Mouse (Mus musculus): ENCODE measurements around the gene Rnaseh2c.

Rnaseh2c gene

GRCm38 (mm10) chr19:5637069-5638047 lies 35.7 kb downstream of the Rnaseh2c start, which contains the start of gene Rela:
Gene Rela, plus strand, starts transcription at chr19:5637483.
- peak; percentile 90 for DNase-seq

- DNase-seq = no peak
These were observed 36.8 kb downstream of the Rnaseh2c start for GRCm38 (mm10) chr19:5638416-5639005.

GRCm38 (mm10) chr19:5640339-5640738 lies 38.7 kb downstream of the Rnaseh2c start:
- no peak for DNase-seq

GRCm38 (mm10) chr19:5641021-5641420 lies 39.3 kb downstream of the Rnaseh2c start:
- DNase-seq = no peak

GRCm38 (mm10) chr19:5641641-5642040 lies 40.0 kb downstream of the Rnaseh2c start:
- DNase-seq = no peak

- DNase-seq = no peak
These were observed 43.6 kb downstream of the Rnaseh2c start for GRCm38 (mm10) chr19:5645280-5645679.

- DNase-seq = no peak
These were observed 45.2 kb downstream of the Rnaseh2c start for GRCm38 (mm10) chr19:5646731-5647330.

GRCm38 (mm10) chr19:5647791-5648190 lies 46.1 kb downstream of the Rnaseh2c start:
- no peak for DNase-seq

GRCm38 (mm10) chr19:5648401-5649297 lies 47.0 kb downstream of the Rnaseh2c start:
- peak; percentile 82 for DNase-seq

- no peak for DNase-seq
These were observed 47.6 kb downstream of the Rnaseh2c start for GRCm38 (mm10) chr19:5649298-5649741.

GRCm38 (mm10) chr19:5651502-5652274 lies 50.0 kb downstream of the Rnaseh2c start:
- no peak for DNase-seq

- DNase-seq = no peak
These were observed 50.9 kb downstream of the Rnaseh2c start for GRCm38 (mm10) chr19:5652570-5652969.

GRCm38 (mm10) chr19:5653969-5654719 lies 52.5 kb downstream of the Rnaseh2c start:
- DNase-seq = no peak

- DNase-seq = no peak
These were observed 53.1 kb downstream of the Rnaseh2c start for GRCm38 (mm10) chr19:5654720-5655298.

Measured in right cerebral cortex, adult 18-20 months (tissue).